Mouse (Mus musculus) layer of hippocampus, postnatal 14 days (tissue): ENCODE measurements at regions not wholly inside any gene's neighbourhood (a gene's known extent, or its start where the extent isn't known, plus 50 kb on each side); places are given as distances from the start of the nearest gene placed in this dataset.

Experiments
- DNase-seq, 2 experiments: peaks; one replicate each; pipeline ENCODE4 v3.0.0; 2021 to 2022; ENCODE audit warnings: low spot score in 2 of 2, mixed read lengths in 1 of 2

GRCm38 (mm10) chr10:114325097-114325496 lies 477.0 kb downstream of the Trhde start:
- DNase-seq, result no peak

GRCm38 (mm10) chr10:114321510-114321909 lies 480.6 kb downstream of the Trhde start:
- DNase-seq, result peak in 1 of 2 experiments; percentile 8

DNA sequence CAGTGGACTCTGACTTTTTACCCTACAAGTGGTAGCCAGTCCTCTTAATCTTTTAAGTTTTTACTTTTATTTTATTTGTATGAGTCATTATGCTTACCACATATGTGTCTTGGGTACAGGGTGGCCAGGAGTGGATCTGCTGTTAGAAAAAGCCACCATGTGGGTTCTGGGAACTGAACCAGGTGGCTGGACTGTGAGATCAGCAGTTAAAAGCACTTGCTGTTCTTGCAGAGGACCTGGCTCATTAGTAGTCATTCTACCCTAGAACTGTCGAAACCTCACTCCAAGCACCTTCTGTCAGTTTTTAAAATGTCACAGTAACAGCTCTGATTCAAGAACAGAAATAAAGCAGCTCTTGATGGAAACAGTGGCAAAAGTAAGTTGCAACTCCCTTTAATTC lies 483.6 kb downstream of the Trhde start:
- peak; percentile 19 to 75 for DNase-seq
